Mouse (Mus musculus): ENCODE measurements around the gene Dnah17.

DNA sequence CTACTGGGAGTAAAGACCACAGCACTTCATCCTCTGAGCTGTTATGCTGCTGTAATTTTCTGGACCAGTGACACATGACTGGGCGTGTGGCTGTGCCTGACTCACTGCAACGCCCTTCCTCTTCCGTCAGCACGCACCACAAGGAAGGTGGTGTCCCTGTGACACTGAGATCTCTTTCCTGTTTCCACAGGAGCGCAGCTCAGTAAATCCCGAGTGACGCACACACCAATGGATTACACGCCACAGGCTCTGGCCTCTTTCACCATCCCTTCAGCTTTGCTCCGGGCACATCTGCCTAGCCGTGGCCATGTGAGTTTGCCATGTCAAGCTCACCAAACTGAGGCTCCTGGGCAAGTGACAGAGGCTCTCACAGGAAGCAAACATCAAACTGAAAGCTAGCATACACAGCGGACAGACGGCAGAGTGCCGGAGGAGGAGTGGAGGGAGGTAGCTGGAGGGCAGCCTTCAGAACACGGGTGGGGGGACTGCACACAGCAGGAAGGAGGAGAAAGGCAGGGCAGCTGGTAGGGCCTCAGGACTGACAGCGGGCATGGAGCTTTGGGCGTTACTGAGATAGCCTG lies 15.4 kb upstream of the Dnah17 start:
- TF ChIP-seq SRF (IDR thresholded peaks at IDR 0.05; ENCODE audit: control insufficient read depth, insufficient read length, low read depth) (no peak), POLR2A (IDR thresholded peaks at IDR 0.05; ENCODE audit: insufficient read length, low read depth) (peak; percentile 72), TCF12 (IDR thresholded peaks at IDR 0.05; ENCODE audit: insufficient read depth, poor library complexity, severe bottlenecking) (no peak)
